Mouse (Mus musculus) layer of hippocampus, adult 2 months (tissue): ENCODE results near the gene Csrp1. TPM values are rescaled to one million over a fixed set of nuclear protein-coding genes. Genes with fewer than 3 reads are reported as not detected.

ENCODE experiments used
- DNase-seq, 2 experiments: peaks; one replicate each; pipeline ENCODE4 v3.0.0; 2022; ENCODE audit warnings: low spot score in 2 of 2
- H3K27ac ChIP-seq: fragments of 200-600 bp; 2 replicates; pipeline ENCODE4 v1.8.1; 2022
- H3K4me3 ChIP-seq: fragments of 200-600 bp; 2 replicates; pipeline ENCODE4 v1.8.1; 2022; ENCODE audit warnings: mild to moderate bottlenecking
- CTCF ChIP-seq: fragments of 200-600 bp; conservative IDR thresholded peaks from 2 replicates; pipeline ENCODE4 v1.8.1; 2022; ENCODE audit warnings: antibody characterized with exemption, mild to moderate bottlenecking, moderate library complexity
- total RNA-seq, 2 experiments: library from RNA; stranded (reverse); gene quantifications; 2 replicates each; pipeline ENCODE4 v1.2.3; 2021

The Csrp1 gene
- total RNA-seq, 2 experiments from 2014 or later: 220 to 231 TPM

DNA sequence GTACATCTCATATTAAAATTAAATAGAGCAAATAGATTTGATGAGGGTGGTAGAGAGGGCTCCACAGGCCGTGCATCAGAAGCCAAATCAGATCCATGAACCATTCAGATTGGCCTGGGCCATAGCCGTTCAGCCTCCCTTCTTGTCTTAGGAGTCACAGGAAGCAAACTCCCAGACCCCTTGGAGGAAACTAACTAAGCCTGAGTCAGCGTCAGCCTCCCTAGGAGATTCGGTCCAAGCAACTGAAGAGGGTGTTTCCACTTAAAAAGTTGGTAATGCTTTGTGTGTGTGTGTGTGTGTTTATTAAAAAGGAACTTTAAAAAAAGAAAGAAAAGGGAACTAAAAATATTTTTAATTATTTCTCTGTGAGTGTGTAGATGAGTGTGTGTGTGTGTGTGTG lies 35.0 kb upstream of the Csrp1 start:
- TF ChIP-seq CTCF: no peak
- no peak for DNase-seq
- no peak overlapping the region for H3K27ac ChIP-seq
- H3K4me3 ChIP-seq: no peak overlapping the region

DNA sequence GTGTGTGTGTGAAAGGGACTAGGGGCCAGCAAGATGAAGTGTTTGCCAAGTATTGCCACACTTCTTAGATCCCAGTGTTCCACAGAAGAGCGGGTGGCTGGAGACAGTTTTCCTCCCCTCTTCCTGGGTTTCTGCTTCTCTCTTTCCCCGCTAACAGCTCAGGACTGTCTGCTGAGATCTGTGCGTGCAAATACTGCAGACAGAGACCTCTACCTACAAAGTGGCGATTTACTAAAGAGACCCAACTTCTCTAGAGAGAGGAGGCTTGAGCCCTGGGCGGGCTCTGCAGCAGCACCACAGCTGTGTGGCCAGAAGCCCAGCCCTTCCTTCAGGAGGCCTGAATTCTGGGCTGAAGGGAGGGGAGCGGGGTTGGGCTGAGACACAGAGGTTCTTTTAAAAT lies 34.5 kb upstream of the Csrp1 start:
- H3K4me3 ChIP-seq: no peak overlapping the region
- no peak overlapping the region for H3K27ac ChIP-seq
- no peak for TF ChIP-seq CTCF

DNA sequence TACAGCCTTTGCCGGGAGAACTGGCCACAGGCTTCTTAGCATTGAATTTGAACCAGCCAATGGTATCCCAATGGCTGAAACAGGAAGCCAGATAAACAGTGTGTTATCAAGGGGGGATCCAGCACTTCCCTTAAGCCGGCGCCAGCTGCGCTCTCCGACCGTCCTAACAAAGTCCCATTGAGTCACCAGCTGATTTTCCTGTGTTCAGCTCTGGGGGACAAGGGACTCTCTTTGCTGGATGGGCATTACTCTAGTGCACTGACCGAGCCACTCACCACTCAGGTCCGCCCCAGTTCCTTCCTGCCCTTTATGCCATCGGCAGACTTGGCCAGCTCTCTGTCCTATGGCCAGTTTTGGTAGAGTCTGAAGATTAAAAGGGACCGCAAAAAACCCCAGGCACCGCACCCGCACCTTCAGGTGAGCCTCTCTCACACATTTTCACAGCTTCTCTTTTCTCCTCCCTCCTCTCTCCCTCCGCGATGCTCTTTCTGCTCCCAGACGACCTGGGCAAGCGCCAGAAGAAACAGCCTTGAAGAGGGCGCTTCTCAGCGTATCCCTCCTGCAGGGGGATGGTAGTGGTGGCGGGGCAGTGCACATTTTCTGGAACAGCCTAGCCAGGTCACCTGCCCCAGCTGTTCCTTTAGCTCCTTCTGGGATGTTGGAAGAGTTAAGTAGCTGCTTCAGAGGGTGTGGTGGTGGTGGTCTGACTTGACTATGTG lies 32.9 kb upstream of the Csrp1 start:
- no peak for TF ChIP-seq CTCF
- DNase-seq: no peak
- H3K27ac ChIP-seq: peak overlapping the region; percentile 19; the same call in 1 of the 2 replicates
- peak overlapping the region; percentile 38 for H3K4me3 ChIP-seq

More for the DNA sequence above, 34.5 kb upstream of the Csrp1 start:
- DNase-seq: no peak

DNA sequence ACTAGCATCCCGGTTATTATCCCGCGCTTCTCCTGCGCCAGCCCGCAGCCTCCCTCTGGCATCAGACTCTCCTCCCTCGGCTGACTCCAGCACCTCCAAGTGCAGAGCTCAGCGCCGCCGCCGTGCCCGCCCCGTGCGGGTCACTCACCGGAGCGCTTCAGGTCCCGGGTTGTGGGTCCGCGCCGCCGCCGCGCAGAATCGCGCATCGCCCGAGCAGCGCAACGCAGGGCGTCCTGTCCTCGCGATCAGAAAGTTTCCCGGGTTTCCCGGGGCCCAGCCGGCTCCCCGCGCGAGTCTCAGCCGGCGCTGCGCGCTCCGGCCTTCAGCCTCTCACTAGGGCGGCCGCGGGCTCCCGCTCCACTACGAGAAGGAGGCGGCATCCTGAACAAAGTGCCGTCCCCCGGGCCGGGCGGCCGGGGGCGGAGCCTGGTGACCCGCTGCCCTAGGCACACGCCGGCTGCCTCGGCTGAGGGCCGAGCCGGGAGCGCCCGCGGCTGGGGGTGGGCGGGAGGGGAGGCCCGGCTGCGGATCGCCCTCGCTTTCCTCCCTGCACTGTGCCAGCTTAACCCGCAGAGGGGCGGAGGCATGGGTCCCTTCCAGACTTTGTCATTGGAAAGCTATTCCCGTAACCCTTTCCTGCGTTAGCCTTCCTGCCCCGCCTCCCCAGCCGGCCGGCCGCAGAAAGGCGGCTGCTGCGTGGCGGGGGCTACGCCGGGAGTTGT lies 31.9 kb upstream of the Csrp1 start:
- DNase-seq: no peak
- Histone ChIP-seq H3K4me3 (peak overlapping the region; percentile 83), H3K27ac (peak overlapping the region; percentile 60)
- 0 out of 2 replicates have a peak, but pooled peaks have one; percentile 4 for TF ChIP-seq CTCF

DNA sequence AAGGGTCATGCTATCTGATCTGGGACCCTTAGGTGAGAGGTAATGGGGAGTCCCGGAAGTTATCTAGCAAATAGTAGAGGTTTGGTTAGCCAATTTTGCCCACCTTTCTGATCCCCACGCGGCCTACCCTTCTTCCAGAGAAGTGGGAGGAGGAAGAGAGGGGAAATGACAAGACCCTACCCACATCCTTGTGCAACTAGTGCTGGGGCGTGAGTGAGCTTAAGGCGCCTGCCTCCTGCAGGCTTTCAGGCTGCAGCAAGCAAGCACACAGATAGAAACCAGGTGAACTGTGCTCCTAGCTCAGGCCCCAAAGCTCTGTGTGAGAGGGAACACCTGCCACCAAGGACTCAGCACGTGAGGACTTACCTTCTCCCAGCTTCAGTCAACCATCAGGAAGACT lies 31.2 kb upstream of the Csrp1 start:
- Histone ChIP-seq H3K27ac (peak overlapping the region; percentile 60; the same call in 1 of the 2 replicates), H3K4me3 (peak overlapping the region; percentile 83; the same call in 1 of the 2 replicates)
- no peak for DNase-seq
- TF ChIP-seq CTCF: no peak

DNA sequence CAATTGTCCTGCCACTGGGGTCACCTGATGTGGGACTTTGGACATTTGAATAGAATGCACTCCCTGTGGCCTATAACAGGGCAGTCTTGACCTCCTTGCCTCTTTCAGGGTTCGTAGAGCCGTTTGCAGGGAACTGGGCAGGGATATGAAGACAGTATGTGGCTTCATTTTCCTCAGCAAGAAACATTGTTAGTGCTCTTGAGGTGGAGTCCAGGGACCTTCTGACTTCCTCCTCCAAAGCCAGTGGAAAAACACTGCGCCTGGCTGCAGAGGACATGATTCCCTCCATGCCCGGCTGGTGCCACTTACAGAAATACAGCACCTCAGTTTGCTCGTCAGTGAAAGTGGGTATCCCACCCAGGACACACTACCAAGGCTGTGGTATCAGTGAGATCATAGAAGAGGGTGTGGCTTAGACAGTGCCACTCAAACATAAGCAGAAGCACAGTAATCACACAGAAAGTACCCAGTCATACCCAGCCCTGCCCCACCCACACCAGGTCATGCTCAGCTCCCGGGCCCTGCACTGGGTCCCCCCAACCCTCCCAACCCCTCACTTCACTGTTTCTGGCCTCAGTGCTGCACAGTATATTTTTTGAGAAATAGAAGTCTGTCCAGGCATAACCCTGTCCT lies 29.0 kb upstream of the Csrp1 start:
- Histone ChIP-seq H3K27ac (peak overlapping the region; percentile 10; the same call in 1 of the 2 replicates), H3K4me3 (no peak overlapping the region)
- TF ChIP-seq CTCF: no peak
- DNase-seq: no peak

DNA sequence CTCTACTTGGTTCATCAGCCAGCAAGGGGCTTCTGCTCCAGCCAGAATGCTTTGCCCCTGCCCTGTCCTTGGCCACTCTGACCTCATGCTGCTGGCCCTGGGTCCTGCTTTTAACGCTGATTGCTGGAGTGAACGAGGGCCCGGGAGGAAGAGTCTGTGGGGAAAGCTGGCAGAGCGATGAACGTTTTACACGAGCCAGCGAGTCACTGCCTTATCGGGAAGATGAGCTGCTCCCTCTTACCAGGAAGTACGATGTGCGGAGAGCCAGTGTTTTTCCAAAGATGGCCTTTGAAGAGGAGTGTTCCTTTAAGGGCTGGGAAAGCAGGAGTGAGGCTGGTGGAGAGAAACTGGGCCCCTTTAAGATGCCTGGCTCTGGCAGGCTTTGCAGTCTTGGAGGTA lies 28.4 kb upstream of the Csrp1 start:
- DNase-seq: no peak
- no peak for TF ChIP-seq CTCF
- Histone ChIP-seq H3K27ac (no peak overlapping the region), H3K4me3 (no peak overlapping the region)

DNA sequence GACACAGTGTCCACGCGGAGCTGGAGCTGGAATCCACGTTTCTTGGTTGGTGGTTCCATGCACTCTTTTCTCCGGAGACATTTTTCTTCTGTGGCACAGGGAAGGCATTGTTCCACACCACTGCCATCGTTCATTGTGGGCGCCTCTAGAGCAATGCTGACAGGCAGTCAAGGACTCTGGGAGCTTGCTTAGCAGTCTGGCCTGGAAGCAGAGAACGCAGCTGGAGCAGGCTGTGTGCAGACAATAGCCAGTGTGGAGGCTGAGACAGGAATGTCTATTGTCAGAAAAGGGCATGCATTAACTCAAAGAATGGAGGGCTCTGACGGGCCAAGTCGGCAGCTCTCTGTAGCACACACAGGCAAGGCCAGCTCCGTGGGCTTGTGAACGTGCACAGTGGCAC lies 25.7 kb upstream of the Csrp1 start:
- Histone ChIP-seq H3K27ac (no peak overlapping the region), H3K4me3 (no peak overlapping the region)
- DNase-seq: no peak
- TF ChIP-seq CTCF: no peak

DNA sequence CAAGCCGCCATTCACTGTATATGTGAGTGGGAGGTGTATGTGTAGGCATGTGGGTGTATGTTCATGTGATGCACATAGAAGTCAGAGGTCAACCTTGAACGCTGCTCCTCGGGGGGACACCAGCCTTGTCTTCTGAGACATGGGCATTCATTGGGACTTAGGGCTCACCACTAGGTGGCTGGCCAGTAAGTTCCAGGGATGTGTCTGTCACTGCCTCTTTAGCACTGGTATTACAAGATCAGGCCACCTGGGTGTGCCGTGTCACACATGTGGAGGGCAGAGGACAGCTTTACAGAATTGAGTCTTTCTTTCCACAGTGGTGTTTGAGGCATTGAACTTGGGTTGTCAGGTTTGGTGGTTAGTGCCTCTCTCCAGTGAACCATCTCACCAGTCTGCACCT lies 22.4 kb upstream of the Csrp1 start:
- peak; percentile 37 for TF ChIP-seq CTCF
- Histone ChIP-seq H3K27ac (no peak overlapping the region), H3K4me3 (no peak overlapping the region)
- no peak for DNase-seq

DNA sequence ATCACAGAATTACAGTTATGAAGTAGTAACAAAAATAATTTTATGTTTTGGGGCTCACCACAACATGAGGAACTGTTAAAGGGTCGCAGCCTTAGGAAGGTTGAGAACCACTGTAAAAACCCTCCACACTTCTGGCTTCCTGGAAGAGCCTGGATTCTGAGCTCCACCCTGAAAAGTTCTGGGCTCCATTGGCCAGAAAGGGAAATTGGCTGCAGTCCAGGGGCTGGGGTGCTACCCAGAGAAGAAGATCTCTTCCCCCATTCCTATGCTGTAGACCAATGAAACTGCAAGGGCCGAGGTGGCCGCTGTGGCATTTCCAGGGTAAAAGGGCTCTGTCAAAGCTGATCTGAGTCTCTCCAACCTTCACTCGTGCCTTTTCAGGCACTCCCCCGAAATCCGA lies 21.8 kb upstream of the Csrp1 start:
- no peak for TF ChIP-seq CTCF
- H3K4me3 ChIP-seq: no peak overlapping the region
- no peak for DNase-seq
- no peak overlapping the region for H3K27ac ChIP-seq

DNA sequence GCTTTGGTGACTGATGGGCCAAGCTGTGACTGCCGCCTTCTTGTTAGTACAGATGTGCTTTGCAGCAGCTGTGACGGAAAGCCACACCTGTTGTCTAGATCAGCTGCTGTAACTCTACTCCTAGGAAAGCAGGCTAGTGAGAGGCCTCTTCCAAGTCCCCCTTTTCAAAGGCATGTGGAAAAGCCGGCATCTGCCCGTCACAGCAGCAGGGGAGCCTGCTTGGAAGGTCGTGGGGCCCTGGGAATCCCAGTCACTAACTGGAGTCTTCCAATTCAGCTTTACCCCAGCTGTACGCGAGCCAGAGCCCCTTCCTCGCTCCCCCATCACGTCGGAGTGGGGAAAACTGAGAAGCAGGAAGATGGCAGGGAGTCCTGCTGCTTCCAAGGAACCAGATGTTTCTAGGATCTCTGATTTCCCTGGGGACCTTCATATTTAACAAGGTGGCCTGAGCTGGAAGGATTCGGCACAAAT lies 21.4 kb upstream of the Csrp1 start:
- Histone ChIP-seq H3K4me3 (no peak overlapping the region; the same call in 1 of the 2 replicates), H3K27ac (no peak overlapping the region)
- no peak for TF ChIP-seq CTCF
- DNase-seq: no peak

DNA sequence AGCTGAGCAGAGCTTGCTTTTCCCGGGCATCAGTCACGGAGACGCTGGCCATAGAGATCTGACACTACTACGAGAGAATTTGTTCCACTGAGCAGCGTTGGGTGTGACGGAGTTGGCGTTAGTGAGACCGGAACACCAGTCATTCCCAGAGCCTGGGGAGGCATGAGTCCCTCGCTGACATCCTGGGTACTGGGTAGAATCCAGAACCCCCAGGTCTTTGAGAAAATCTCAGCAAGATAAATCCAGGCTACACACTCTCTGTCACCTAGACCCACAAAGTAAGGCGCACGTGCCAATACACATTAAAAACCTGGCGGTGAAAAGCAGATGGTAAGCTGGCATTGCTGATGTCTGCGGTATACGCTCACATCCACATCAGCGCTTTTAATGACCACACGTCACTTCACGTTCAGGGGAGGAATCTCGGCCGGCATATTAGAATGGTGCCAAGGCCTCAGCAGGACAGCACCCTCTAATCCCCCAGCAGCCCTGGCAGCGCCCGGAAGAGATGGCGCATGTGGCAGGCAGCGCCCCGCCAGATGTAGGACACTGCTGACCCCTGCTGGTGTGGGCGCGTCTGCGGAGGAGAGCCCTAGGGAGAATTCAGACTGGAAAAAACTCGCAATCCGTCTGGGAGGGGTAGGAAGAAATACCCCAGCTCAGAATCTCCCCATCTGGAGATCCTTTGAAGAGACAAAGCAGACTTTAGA lies 20.7 kb upstream of the Csrp1 start:
- peak; percentile 93 for TF ChIP-seq CTCF
- Histone ChIP-seq H3K4me3 (peak overlapping the region; percentile 51), H3K27ac (peak overlapping the region; percentile 57)
- peak; percentile 74 to 75 for DNase-seq

DNA sequence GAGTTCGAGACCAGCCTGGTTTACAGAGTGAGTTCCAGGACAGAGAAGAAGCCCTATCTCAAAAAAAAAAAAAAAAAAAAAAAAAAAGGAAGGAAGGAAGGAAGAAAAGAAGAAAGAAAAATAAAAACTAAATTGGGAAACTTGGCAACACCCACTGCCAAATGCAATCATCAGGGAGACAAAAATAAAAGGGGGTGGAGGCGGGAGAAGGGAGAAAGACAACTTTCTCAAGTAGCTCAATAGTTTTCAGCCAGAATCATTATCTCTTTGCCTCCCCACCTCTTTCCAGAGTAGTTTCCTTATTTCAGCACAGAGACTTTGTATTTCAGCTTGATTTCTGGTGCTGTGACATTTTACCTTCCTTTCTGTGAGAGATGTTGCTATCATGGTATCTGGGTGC lies 20.0 kb upstream of the Csrp1 start:
- H3K27ac ChIP-seq: no peak overlapping the region

More for the DNA sequence above, 20.0 kb upstream of the Csrp1 start:
- no peak overlapping the region for H3K4me3 ChIP-seq
- no peak for DNase-seq
- no peak for TF ChIP-seq CTCF
